Mouse (Mus musculus) intestine, embryonic 15.5 days (tissue): Measurements from ENCODE around the gene Eif6. TPM values are rescaled to one million over a fixed set of nuclear protein-coding genes. Genes with fewer than 3 reads are reported as not detected.
A peak's percentile ranks its signal among the peaks of the same experiment; 100 is the strongest.

Source experiments
- ATAC-seq: fragments of 200-750 bp; cut with Nextera tagmentation; 2 replicates; pipeline ENCODE4 v1.8.0; 2017; ENCODE audit warnings: moderate TSS enrichment, moderate library complexity
- H3K27ac ChIP-seq: fragments of 300-500 bp; sonication (generic); 2 replicates; pipeline ENCODE4 v1.5.1; 2015; ENCODE audit warnings: mild to moderate bottlenecking, inconsistent platforms
- H3K27me3 ChIP-seq: fragments of 300-500 bp; sonication (generic); replicated peaks from 2 replicates; pipeline ENCODE4 v1.6.1; 2015; ENCODE audit warnings: inconsistent platforms
- H3K36me3 ChIP-seq: fragments of 300-500 bp; sonication (generic); 2 replicates; pipeline ENCODE4 v1.6.1; 2015; ENCODE audit warnings: inconsistent platforms
- H3K4me1 ChIP-seq: fragments of 300-500 bp; sonication (generic); replicated peaks from 2 replicates; pipeline ENCODE4 v1.6.1; 2015; ENCODE audit warnings: inconsistent platforms
- H3K4me2 ChIP-seq: fragments of 300-500 bp; sonication (generic); replicated peaks from 2 replicates; pipeline ENCODE4 v1.6.1; 2015; ENCODE audit warnings: mild to moderate bottlenecking, inconsistent platforms
- H3K4me3 ChIP-seq: fragments of 300-500 bp; sonication (generic); replicated peaks from 2 replicates; pipeline ENCODE4 v1.5.1; 2015; ENCODE audit warnings: inconsistent platforms
- H3K9ac ChIP-seq: fragments of 300-500 bp; sonication (generic); 2 replicates; pipeline ENCODE4 v1.6.1; 2015; ENCODE audit warnings: inconsistent platforms
- H3K9me3 ChIP-seq: fragments of 300-500 bp; sonication (generic); 2 replicates; pipeline ENCODE4 v1.6.1; 2016; ENCODE audit warnings: inconsistent platforms
- WGBS: fragments of 180-500 bp; shearing (Covaris S2); methylation state at CpG from one replicate; pipeline ENCODE4 v1.1.7; 2015; 5-methylcytosine and 5-hydroxymethylcytosine counted together
- polyA plus RNA-seq: library from polyadenylated mRNA; unstranded; fragments of >200 nt; fragmentation: Nextera tagmentation; extraction: Ambion mirVana; gene quantifications from 2 replicates; pipeline ENCODE4 v1.2.1, GENCODE M21; 2015

Eif6 gene
- polyA plus RNA-seq, 1 experiment from 2014 or later, result 265 TPM

DNA sequence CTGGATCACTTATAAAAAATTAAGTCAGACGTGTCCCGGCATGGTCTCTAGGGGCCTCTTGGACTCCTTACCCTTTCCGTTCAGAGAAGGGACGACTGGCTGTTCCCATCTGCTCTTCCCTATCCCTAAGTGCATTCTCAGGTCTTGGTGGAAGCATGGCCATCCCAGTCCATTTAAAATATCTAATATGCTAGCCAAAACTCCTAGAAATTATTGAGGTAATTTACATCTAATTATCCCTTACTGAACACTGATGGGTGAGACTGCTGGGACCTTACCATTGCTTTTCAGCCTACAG lies 49.1 kb downstream of the Eif6 start:
- H3K9ac ChIP-seq, result no peak overlapping the region
- no peak overlapping the region for H3K4me2 ChIP-seq
- H3K9me3 ChIP-seq, result no peaks in the 10 kb centered on the region
- peaks cover 27% of the 10 kb centered on the region for H3K27me3 ChIP-seq
- H3K36me3 ChIP-seq, result no peaks in the 10 kb centered on the region
- no peak for ATAC-seq
- no peak overlapping the region for H3K27ac ChIP-seq
- no peak overlapping the region for H3K4me3 ChIP-seq
- peaks cover 5% of the 10 kb centered on the region for H3K4me1 ChIP-seq
- 75% methylated on average over 4 of the region's 4 CpGs for WGBS

DNA sequence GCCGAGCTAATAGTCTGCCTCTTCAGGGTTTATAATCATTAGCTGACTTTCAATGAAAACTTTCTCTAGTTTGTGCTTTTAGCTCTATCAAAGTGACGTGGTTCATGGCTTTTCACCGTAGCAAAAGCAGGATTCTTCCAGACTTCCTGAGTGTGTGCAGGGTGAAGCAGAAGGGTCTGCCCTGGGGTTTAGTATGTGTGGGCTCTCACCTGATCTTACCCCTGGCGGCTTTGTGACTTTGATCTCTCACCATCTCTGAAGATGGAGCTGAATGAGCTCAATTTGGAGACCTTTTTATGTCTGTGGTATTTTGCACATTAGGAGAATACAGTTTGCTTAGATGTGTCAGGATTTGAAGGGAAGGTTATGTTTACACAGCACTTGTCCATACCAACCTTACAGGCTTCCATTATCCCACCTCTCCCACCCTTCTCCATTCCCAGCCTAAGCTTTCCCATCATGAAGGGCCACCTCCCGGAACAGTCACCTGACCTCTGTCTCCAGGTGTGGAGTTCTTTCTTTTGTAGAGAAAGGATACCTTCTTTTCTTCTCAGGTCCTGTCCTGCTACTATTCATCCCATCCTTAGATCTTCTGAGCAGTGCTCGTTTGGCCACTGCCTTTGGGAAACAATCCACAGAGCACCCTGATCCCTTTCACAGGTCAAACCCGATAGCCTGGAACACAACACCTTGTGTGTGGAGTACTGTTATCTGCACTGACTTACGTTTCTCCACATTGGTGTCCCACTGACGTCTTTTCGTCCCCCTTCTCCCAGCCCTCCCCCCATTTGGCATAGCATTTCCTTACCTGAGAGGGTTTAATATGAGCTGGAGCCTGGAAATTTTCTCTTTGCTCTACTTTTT lies 49.7 kb downstream of the Eif6 start:
- Histone ChIP-seq H3K4me3 (no peak overlapping the region), H3K9ac (no peak overlapping the region), H3K36me3 (no peaks in the 10 kb centered on the region), H3K4me1 (peaks cover 5% of the 10 kb centered on the region), H3K9me3 (no peaks in the 10 kb centered on the region), H3K27ac (no peak overlapping the region), H3K27me3 (peaks cover 27% of the 10 kb centered on the region), H3K4me2 (no peak overlapping the region)
- ATAC-seq, result no peak
- WGBS, result 61% methylated on average over 10 of the region's 10 CpGs

DNA sequence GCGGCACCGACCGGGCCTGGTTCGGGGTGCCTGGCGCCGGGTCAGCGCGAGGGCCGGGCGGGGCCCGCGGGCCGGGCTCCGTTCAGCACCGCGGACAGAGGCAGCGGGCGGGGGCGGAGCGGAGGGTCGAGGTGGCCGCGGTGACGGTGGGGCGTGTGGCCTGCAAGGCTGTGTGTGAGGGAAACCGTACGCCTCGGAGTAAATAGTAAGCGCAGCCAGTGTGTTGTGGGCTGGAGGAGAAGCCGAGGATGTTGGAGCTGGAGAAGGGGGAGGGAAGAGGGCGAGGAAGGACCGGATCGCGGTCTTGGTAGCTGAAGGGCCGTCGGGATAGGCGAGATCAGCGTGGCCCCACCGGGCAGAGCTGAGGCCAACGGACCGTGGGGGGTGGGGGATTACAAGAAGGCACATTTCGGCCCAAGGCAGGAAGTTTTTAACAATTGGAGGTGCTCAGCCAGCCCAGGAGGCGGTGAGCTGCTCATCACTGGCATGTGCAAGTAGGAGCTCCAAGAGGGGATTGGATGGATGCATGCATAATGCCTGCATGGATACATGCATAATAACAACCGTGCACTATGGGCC lies 51.0 kb downstream of the Eif6 start:
- Histone ChIP-seq H3K27ac (no peak overlapping the region), H3K27me3 (peaks cover 27% of the 10 kb centered on the region), H3K4me1 (peaks cover 5% of the 10 kb centered on the region), H3K36me3 (no peaks in the 10 kb centered on the region), H3K9me3 (no peaks in the 10 kb centered on the region), H3K9ac (0 out of 2 replicates have a peak overlapping the region, but pooled peaks have one; percentile 5), H3K4me3 (peak overlapping the region; percentile 55), H3K4me2 (peak overlapping the region; percentile 97)
- WGBS, result 1% methylated on average over 41 of the region's 44 CpGs
- peak; percentile 89 for ATAC-seq

DNA sequence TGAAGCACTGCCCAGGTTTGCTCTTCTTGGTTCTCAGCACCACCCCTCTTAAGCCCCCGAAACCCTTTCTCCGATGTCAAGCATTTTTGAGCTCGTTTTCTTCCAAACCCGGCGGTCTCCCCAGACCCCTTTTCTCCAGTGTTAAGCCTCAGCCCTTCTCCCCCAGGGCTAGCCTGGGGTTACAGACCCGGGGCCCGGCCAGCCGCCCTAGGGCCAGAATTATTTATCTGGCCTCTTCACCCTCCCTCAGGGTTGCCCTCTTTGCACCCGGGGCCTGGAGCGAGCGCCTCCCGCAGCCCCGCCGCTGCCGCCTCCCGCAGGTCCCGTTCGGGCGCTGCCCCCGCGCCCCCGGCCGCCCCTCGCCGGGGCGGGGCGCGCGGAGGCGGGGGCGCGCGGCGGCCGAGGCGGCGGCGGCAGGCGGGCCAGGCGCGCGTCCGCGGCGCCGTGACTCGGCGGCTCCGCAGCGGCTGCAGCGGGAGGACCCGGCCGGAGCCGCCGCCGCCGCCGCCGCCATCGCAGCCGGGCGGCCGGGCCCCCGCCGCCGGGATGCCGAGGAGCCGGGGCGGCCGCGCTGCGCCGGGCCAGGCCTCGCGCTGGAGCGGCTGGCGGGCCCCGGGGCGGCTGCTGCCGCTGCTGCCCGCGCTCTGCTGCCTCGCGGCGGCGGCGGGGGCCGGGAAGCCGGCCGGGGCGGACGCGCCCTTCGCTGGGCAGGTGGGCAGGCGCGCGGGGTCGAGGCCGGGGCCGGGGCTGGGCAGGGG lies 51.6 kb downstream of the Eif6 start, which contains the start of gene Mmp24:
Mmp24 (plus strand) TSS at position 416 of the 758 bp plus-strand sequence.
- no peaks in the 10 kb centered on the region for H3K36me3 ChIP-seq
- H3K27me3 ChIP-seq, result peaks cover 27% of the 10 kb centered on the region
- H3K27ac ChIP-seq, result no peak within 1 kb of the TSS
- H3K9me3 ChIP-seq, result no peaks in the 10 kb centered on the region
- ATAC-seq, result peak; percentile 71
- peaks cover 5% of the 10 kb centered on the region for H3K4me1 ChIP-seq
- 0 out of 2 replicates have a peak within 1 kb of the TSS, but pooled peaks have one; percentile 5 for H3K9ac ChIP-seq
- 3% methylated on average over 63 of the region's 100 CpGs for WGBS
- peak within 1 kb of the TSS; percentile 55 for H3K4me3 ChIP-seq
- peak within 1 kb of the TSS; percentile 97 for H3K4me2 ChIP-seq

DNA sequence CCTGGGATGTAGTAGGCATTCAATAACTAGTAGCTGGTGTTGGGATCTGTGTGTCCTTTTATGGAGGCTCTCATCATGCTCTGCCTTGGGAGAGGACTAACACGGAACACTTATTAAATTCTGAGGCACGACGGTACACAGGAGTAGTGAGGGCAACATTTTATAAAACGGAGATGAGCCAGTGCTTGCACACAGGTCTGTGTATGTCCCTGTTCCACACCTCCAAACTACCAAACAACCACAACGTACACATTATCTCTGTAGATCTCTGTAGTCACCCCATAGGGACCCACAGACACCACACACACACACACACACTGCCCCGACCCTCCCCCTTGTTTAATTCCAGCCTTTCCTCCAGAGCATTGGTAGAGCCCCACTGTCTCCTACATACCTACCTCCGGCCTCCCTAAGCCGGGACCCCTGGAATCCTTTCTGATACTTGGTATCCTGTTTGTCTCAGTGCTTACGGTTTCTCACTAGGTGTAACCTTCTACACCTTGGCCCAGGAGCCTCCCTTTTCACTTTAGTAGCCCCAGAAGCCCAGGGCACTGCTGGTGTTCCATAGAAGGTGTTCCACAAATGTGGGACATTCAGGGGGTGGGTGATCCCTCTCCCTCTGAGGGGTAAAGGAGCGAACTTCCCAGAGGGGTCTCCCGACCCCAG lies 52.3 kb downstream of the Eif6 start:
- Histone ChIP-seq H3K27ac (no peak overlapping the region), H3K9me3 (no peaks in the 10 kb centered on the region), H3K4me2 (peak overlapping the region; percentile 97), H3K4me3 (peak overlapping the region; percentile 55), H3K4me1 (peaks cover 5% of the 10 kb centered on the region), H3K36me3 (no peaks in the 10 kb centered on the region), H3K27me3 (peaks cover 27% of the 10 kb centered on the region), H3K9ac (no peak overlapping the region)
- no peak for ATAC-seq
- 49% methylated on average over 11 of the region's 11 CpGs for WGBS

DNA sequence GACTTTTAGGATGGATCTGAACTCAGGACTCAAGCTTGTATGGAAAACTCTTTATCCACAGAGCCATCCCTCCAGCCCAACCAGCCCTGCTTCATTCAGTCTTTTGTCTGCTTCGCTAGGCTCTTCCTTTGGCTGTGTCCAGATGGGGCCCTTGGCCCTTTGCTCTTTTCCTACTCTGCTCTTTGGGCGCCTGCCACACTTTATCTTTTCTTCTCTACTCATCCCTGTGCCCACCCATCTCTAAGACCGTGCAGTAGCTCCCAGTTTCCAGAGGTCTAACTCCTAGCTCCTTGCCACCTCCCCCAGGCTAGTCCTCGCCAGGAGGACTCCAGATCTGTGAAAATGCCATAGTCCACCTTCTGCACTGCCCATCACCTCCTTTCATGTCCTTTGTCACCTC lies 53.1 kb downstream of the Eif6 start:
- no peaks in the 10 kb centered on the region for H3K9me3 ChIP-seq
- no peak for ATAC-seq
- no peak overlapping the region for H3K9ac ChIP-seq
- 65% methylated on average over 4 of the region's 4 CpGs for WGBS
- H3K4me3 ChIP-seq, result no peak overlapping the region
- H3K27me3 ChIP-seq, result peaks cover 27% of the 10 kb centered on the region
- peaks cover 5% of the 10 kb centered on the region for H3K4me1 ChIP-seq
- no peak overlapping the region for H3K27ac ChIP-seq
- H3K4me2 ChIP-seq, result no peak overlapping the region
- no peaks in the 10 kb centered on the region for H3K36me3 ChIP-seq

Other genes with a start within 250 kb of the Eif6 start
- 89.4 and 100 TPM in 2 replicates for gene Gss, start 234.1 kb downstream of the Eif6 start, polyA plus RNA-seq
- gene Myh7b, start 215.7 kb downstream of the Eif6 start, polyA plus RNA-seq, result 0.72 and 1.2 TPM in 2 replicates
- 113 TPM in 2 replicates for gene Trpc4ap, start 134.5 kb downstream of the Eif6 start, polyA plus RNA-seq
- 60.5 and 92.0 TPM in 2 replicates for gene Edem2, start 97.5 kb downstream of the Eif6 start, polyA plus RNA-seq
- gene Gm17581, start 91.1 kb downstream of the Eif6 start, polyA plus RNA-seq, result not detected in 2 replicates
- gene Procr, start 75.8 kb downstream of the Eif6 start, polyA plus RNA-seq, result 20.2 and 20.4 TPM in 2 replicates
- 0.24 and 0.37 TPM in 2 replicates for gene Mmp24, start 51.6 kb downstream of the Eif6 start, polyA plus RNA-seq
- 22.0 and 24.1 TPM in 2 replicates for gene BC029722, start 7.5 kb downstream of the Eif6 start, polyA plus RNA-seq
- gene Fam83c, start 7.9 kb upstream of the Eif6 start, polyA plus RNA-seq, result 0.30 and 0.53 TPM in 2 replicates
- 83.7 and 88.7 TPM in 2 replicates for gene Uqcc1, start 103.4 kb upstream of the Eif6 start, polyA plus RNA-seq
- gene Gm15557, start 113.8 kb upstream of the Eif6 start, polyA plus RNA-seq, result not detected in 2 replicates
- 1.2 TPM in 2 replicates for gene Gdf5, start 118.4 kb upstream of the Eif6 start, polyA plus RNA-seq
- 17.0 and 18.1 TPM in 2 replicates for gene Cep250, start 129.5 kb upstream of the Eif6 start, polyA plus RNA-seq
- 0.99 and 1.2 TPM in 2 replicates for gene 6430550D23Rik, start 181.1 kb upstream of the Eif6 start, polyA plus RNA-seq
- 209 and 252 TPM in 2 replicates for gene Ergic3, start 181.1 kb upstream of the Eif6 start, polyA plus RNA-seq
- gene Fer1l4, start 226.0 kb upstream of the Eif6 start, polyA plus RNA-seq, result 0.03 and 0.08 TPM in 2 replicates
- 2.8 and 2.9 TPM in 2 replicates for gene Spag4, start 238.2 kb upstream of the Eif6 start, polyA plus RNA-seq